Mouse (Mus musculus): ENCODE data around the gene Pomgnt1. TPM values are rescaled to one million over a fixed set of nuclear protein-coding genes. Genes with fewer than 3 reads are reported as not detected.

Pomgnt1 gene
- total RNA-seq, 1 experiment from 2014 or later: 64.0 TPM

GRCm38 (mm10) chr4:116173072-116173471 is 49.4 kb downstream of the Pomgnt1 start, which contains the start of the genes 1700042G07Rik and Gm49337:
Gene 1700042G07Rik (plus strand): TSS chr4:116173372.
Gene Gm49337 (plus strand): TSS chr4:116173384.
- DNase-seq: no peak

- DNase-seq: no peak
These were observed 50.1 kb downstream of the Pomgnt1 start for GRCm38 (mm10) chr4:116173752-116174151.

- DNase-seq: peak; percentile 20
These were observed 51.0 kb downstream of the Pomgnt1 start for GRCm38 (mm10) chr4:116174466-116175116.

GRCm38 (mm10) chr4:116175136-116175535 is 51.5 kb downstream of the Pomgnt1 start:
- DNase-seq: no peak

- DNase-seq: no peak
These were observed 52.3 kb downstream of the Pomgnt1 start for GRCm38 (mm10) chr4:116175711-116176542.

- DNase-seq: peak; percentile 66
These were observed 52.9 kb downstream of the Pomgnt1 start for GRCm38 (mm10) chr4:116176543-116176988.

GRCm38 (mm10) chr4:116177140-116177539 is 53.5 kb downstream of the Pomgnt1 start:
- DNase-seq: peak; percentile 64

- DNase-seq: no peak
These were observed 58.4 kb downstream of the Pomgnt1 start for GRCm38 (mm10) chr4:116182079-116182478.

GRCm38 (mm10) chr4:116182745-116183144 is 59.1 kb downstream of the Pomgnt1 start:
- DNase-seq: peak; percentile 27

GRCm38 (mm10) chr4:116185083-116185482 is 61.4 kb downstream of the Pomgnt1 start:
- no peak for DNase-seq

- no peak for DNase-seq
These were observed 68.7 kb downstream of the Pomgnt1 start for GRCm38 (mm10) chr4:116192286-116192835.

GRCm38 (mm10) chr4:116193583-116194383 is 70.1 kb downstream of the Pomgnt1 start:
- no peak for DNase-seq

- DNase-seq: no peak
These were observed 74.8 kb downstream of the Pomgnt1 start for GRCm38 (mm10) chr4:116198422-116198821.

GRCm38 (mm10) chr4:116204422-116204821 is 80.8 kb downstream of the Pomgnt1 start:
- no peak for DNase-seq

- no peak for DNase-seq
These were observed 82.9 kb downstream of the Pomgnt1 start for GRCm38 (mm10) chr4:116206531-116206930.

- no peak for DNase-seq
These were observed 85.3 kb downstream of the Pomgnt1 start for GRCm38 (mm10) chr4:116208891-116209290.

Other genes starting within 250 kb of the Pomgnt1 start
- not detected in 2 replicates for gene Kncn, start 239.4 kb upstream of the Pomgnt1 start, total RNA-seq (2021)
- not detected in 2 replicates for gene 6430628N08Rik, start 233.2 kb upstream of the Pomgnt1 start, total RNA-seq (2021)
- not detected in 2 replicates for gene Dmbx1, start 183.9 kb upstream of the Pomgnt1 start, total RNA-seq (2021)
- gene Faah, start 105.9 kb upstream of the Pomgnt1 start, total RNA-seq (2021): 3.6 and 4.2 TPM in 2 replicates
- gene Nsun4, start 70.0 kb upstream of the Pomgnt1 start, total RNA-seq (2021): 29.0 and 29.3 TPM in 2 replicates
- 491 and 520 TPM in 2 replicates for gene Uqcrh, start 48.8 kb upstream of the Pomgnt1 start, total RNA-seq (2021)
- 55.5 and 62.9 TPM in 2 replicates for gene Lrrc41, start 48.6 kb upstream of the Pomgnt1 start, total RNA-seq (2021)
- 2.9 and 3.9 TPM in 2 replicates for gene Rad54l, start 150 bp upstream of the Pomgnt1 start, total RNA-seq (2021)
- gene Lurap1, start 27.5 kb downstream of the Pomgnt1 start, total RNA-seq (2021): 7.6 and 8.2 TPM in 2 replicates
- not detected in 2 replicates for gene Tspan1, start 43.8 kb downstream of the Pomgnt1 start, total RNA-seq (2021)
- gene 1700042G07Rik, start 49.5 kb downstream of the Pomgnt1 start, total RNA-seq (2021): not detected in 2 replicates
- not detected in 2 replicates for gene Gm49337, start 49.5 kb downstream of the Pomgnt1 start, total RNA-seq (2021)
- gene Pik3r3, start 97.8 kb downstream of the Pomgnt1 start, total RNA-seq (2021): 16.8 and 17.7 TPM in 2 replicates